Mouse (Mus musculus) lung, adult 2 months (tissue): ENCODE data around the gene Pde6d.

Source experiments
- CTCF ChIP-seq: fragments of 200-500 bp; IDR thresholded peaks from 2 replicates; pipeline ENCODE4 v1.5.1; 2011; ENCODE audit warnings: mild to moderate bottlenecking, low read length, control low read depth; ENCODE audit not compliant: insufficient read depth
- POLR2A ChIP-seq: fragments of 200-500 bp; IDR thresholded peaks from 2 replicates; pipeline ENCODE4 v1.6.1; 2011; ENCODE audit warnings: low read depth, mild to moderate bottlenecking, control low read depth, low read length, borderline replicate concordance; ENCODE audit errors: extremely low read depth

- TF ChIP-seq POLR2A (no peak), CTCF (no peak)
These were observed 29.7 kb upstream of the Pde6d start for GRCm38 (mm10) chr1:86612081-86612480.
